Mouse (Mus musculus) monocyte, adult 5-6 weeks (primary cell): ENCODE measurements around the gene Pm20d2. TPM values are rescaled to one million over a fixed set of nuclear protein-coding genes. Genes with fewer than 3 reads are reported as not detected.

ENCODE experiments used
- ATAC-seq: fragments of 153-309, 156-312 bp; replicated peaks from 2 replicates; pipeline ENCODE4 v1.8.0; 2017; ENCODE audit warnings: mild to moderate bottlenecking; ENCODE audit not compliant: low TSS enrichment, insufficient number of reproducible peaks, severe bottlenecking, poor library complexity, low FRiP score
- total RNA-seq: library from RNA; stranded (forward); fragments of 200-1000, 200-491, 200-594 nt; gene quantifications from 3 replicates; pipeline ENCODE4 v1.2.3, GENCODE M21; 2017

Gene Pm20d2
- total RNA-seq, 1 experiment from 2014 or later, result not detected

GRCm38 (mm10) chr4:33125409-33126084, 64.0 kb downstream of the Pm20d2 start:
- no peak for ATAC-seq

- ATAC-seq, result 0 out of 2 replicates have a peak, but pooled peaks have one; percentile 35
These were observed 65.0 kb downstream of the Pm20d2 start for GRCm38 (mm10) chr4:33124493-33124892.

Other genes starting within 250 kb of the Pm20d2 start
- gene Ankrd6, start 238.9 kb downstream of the Pm20d2 start, total RNA-seq, result not detected in 3 replicates
- 0.19 to 0.64 TPM (median 0.29 TPM) in 3 replicates for gene Rragd, start 206.7 kb downstream of the Pm20d2 start, total RNA-seq
- 58.3 to 78.3 TPM (median 74.0 TPM) in 3 replicates for gene Ube2j1, start 158.3 kb downstream of the Pm20d2 start, total RNA-seq
- 0.78 TPM in 1 of 3 replicates, not detected in the others for gene Gabrr2, start 126.7 kb downstream of the Pm20d2 start, total RNA-seq
- gene Gabrr1, start 57.2 kb downstream of the Pm20d2 start, total RNA-seq, result not detected in 3 replicates
- not detected in 3 replicates for gene Srsf12, start 19.3 kb upstream of the Pm20d2 start, total RNA-seq
- gene Pnrc1, start 100.4 kb upstream of the Pm20d2 start, total RNA-seq, result 228 to 431 TPM (median 282 TPM) in 3 replicates
- 56.6 to 90.0 TPM (median 57.3 TPM) in 3 replicates for gene Rngtt, start 120.6 kb upstream of the Pm20d2 start, total RNA-seq